Mouse (Mus musculus) thymus, postnatal 25 days (tissue): ENCODE measurements around the gene Nxph4.

Experiments
- DNase-seq: peaks from one replicate; pipeline ENCODE4 v3.0.0; 2022

The Nxph4 gene

DNA sequence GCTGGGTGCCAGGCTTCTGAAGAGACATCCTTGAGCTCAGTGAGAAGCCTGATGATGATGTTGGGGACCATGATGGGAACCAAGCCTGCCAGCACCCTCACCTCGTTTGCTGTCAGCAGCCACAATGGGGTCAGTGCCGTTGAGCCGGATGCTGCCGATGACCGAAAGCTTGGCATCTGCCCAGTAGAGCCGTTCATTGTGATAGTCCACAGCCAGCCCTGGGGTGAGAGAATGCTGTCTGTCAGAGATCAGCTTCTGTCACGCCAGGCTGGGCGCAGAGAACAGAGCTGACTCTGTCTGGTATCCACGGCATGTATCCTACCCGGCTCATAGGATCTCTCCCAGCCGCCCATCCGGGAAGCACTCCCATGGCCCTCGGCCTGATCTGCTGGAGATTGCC is 7.7 kb upstream of the Nxph4 start:
- DNase-seq, result no peak

DNA sequence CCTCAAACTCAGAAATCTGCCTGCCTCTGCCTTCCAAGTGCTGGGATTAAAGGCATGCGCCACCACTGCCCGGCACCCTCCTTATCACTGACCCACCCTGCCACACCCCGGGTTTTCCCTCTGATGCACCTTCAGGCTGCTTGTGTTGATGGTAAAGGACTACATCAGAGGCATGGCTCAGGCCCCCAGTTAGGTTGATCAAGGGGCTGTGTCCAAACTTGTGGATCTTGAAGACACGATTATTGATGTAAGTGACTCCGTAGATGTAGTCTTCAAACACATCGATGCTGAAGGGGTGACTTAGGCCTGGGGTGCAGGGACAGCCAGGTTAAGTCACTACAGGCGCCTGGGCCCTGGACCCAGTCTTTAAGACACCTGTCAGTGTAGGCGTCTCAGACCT is 7.2 kb upstream of the Nxph4 start:
- no peak for DNase-seq

DNA sequence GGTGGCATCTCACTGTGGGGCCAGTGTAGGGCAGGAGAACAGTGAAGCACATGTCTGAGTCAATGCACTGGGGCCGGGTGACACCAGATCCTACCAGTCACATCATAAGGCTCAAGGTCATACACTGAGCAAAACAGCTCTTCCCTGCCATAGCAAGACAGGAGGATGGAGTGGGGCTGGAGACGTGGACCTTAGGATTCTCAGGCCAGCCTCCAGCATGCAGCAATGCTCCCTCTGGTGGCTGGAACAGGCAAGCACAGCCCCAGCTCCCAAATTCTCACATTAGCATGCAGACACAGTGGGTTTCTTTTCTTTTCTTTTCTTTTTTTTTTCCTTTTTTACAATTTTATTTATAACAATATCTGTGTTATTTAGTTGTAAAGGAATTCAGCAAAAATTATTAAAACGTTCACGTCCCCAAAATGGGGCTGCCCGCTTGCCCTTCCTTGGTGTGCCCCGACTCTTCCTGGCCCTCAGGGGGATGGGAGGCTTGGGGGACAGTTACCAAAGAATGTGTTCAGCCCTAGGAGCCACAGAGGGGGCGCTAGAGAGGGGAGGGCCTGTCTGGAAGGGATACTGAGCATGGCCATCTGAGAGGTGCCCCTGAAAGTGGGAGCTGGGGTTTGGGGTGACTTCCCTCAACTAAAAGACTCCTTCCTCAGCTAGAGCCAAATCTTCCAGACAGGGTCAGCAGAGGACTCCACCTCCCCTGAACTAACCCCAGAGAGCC is 3.7 kb upstream of the Nxph4 start:
- DNase-seq, result peak; percentile 71

- DNase-seq, result peak; percentile 49
Observed at GRCm38 (mm10) chr10:127536586-127537314, 2.4 kb upstream of the Nxph4 start.

- DNase-seq, result no peak
Observed at GRCm38 (mm10) chr10:127534929-127535384, 598 bp upstream of the Nxph4 start.

DNA sequence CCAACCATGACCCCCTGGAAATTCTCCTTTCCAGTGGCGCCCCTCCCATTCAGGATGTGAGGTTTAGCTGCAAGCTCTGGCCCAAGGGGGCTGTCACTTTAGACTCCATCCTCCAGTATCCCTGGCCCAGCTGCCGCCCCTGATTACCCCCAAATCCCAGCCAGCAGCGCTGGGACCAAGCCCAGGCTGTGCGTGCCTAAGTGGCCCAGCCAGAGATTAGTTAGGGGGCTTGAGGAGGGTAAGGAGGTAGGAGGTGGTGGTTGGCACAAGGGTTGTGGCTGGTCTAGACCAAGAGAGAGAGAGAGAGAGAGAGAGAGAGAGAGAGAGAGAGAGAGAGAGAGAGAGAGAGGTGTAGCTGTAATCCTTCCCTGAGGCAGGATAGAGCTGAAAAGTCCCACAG is 2.8 kb downstream of the Nxph4 start:
- no peak for DNase-seq

- no peak for DNase-seq
Observed at GRCm38 (mm10) chr10:127530945-127531344, 3.4 kb downstream of the Nxph4 start.

DNA sequence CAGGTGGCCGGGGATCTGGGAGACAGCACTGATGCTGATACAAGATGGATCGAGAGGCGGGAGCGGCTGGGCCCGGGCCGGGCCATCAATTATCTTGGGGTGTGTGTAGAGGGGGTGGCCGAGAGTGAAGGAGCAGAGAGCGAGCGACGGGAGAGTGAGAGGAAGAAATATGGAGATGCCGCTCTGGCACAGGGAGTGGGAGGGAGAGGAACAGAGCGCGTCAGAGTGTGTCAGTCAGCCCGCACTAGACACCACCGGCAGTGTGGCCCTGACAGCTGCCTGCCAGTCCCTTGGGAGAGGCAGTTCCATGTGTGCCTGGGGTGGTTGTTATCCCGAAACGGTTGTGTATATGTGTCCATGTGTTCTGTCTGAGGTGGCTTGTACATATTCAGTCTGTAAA is 6.9 kb downstream of the Nxph4 start:
- DNase-seq, result no peak

DNA sequence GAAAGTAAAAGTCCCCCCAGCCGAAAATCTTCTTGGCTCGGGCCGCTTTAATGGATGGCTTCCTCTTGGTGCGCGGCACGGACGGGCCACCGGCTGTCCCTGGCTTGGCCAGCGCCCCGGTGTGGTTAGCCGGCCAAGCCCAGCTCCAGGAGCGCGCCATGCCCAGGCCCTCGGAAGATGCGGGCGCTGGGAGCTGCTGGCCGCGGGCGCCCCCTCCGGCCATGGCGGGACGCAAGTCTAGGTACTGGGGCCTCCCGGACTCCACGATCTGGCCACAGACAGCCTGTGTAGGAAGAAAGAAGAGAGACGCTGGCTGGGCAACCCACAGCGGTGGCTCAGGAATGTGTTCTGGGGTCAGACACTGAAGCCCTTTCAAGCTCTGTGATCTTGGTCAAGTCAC is 7.7 kb downstream of the Nxph4 start:
- DNase-seq, result no peak

DNA sequence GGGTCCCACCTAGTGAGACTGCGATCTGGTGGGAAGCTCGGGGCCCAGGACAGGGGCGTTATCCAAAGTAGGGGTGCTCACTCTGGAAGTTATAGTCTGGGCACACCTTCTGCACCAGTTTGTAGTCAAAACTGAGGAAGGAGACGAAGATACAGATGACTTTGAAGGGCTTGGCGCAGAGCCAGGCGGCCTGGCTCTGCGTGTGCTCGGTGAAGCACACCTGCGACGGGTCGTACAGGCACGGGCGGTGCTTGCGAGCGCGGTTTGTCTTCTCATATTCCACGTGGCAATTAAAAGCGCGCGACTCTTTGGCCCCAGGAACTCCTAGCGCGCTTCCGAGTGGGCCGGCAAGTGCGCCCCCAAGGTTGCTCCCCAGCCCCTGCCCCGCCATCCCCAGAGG is 8.3 kb downstream of the Nxph4 start:
- DNase-seq, result peak; percentile 70

DNA sequence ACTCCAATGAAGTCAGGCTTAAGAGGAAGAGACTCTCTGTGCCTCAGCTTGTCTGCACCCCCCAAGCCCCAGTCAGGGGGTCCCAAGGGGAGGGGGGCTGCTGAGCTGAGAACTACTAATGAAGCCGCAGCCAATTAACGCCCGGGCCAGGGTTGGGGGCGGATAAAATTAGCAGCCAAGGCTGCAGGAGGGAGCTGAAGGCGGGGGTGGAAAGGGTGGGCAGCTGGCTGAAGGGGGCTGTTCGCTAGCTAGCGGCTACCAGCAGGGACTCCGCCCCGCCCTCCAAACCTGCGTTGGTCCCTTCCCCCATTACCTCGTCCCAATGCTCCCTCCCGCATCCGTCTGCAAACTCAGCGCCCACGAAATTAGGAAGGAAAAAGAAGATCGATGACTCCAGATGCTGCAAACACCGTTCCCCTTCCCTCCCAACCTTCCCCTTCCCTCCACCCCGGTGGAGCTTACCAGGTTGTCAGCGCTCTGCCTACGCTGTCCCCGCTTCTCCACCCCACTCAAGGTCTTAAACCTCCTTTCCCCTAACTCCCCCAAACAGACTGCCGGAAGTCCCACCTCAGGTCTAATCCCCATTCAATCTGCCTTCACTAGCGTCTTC is 9.6 kb downstream of the Nxph4 start:
- DNase-seq, result no peak

DNA sequence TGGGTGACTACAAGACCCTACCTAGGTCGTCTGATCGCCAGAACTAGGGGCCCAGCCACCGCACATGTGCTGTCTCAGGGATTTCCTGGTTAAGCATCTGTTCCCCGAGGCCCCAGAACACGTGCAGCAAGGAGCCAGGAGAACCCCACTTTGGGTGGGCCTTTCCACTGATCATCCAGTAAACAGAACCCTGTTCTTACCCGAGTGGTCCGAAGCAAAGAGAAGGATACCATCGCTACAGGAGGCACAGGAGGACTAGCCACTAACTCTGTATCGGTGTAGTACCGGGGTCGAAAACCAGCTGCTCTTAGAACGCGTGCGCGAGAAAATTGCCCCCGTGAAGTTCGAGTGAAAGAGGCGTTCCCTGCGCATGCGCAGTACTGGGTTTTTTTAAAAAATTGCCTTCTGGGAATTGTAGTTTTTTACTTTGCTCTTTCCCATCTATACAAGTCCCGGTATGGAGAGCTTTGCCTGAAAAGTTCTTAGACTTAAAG is 12.2 kb downstream of the Nxph4 start, which contains the start of gene Shmt2:
Shmt2 (minus strand) TSS at position 357 of the 494 bp plus-strand sequence.
- DNase-seq, result peak; percentile 86

DNA sequence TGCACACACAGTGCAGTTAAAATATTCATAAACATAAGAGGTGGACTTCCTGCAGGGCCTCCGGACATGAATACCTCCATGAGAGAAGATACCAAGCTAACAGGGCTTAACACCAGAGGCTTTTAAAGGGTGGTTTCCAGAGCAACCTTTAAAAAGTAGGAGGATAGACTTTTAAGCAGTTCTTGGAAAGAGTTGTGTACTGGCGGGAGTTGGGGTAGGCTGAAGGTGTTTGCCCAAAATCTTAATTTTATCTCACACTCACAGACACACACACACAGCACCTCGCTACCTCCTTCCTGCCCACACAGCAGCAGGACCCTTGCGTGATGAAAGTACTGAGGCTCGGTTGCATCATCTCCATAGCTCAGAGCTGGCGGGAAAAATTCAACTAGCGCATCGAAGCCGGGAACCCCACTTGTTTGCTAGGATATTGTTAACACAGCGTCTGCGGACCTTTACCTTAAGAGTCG is 12.7 kb downstream of the Nxph4 start:
- no peak for DNase-seq

DNA sequence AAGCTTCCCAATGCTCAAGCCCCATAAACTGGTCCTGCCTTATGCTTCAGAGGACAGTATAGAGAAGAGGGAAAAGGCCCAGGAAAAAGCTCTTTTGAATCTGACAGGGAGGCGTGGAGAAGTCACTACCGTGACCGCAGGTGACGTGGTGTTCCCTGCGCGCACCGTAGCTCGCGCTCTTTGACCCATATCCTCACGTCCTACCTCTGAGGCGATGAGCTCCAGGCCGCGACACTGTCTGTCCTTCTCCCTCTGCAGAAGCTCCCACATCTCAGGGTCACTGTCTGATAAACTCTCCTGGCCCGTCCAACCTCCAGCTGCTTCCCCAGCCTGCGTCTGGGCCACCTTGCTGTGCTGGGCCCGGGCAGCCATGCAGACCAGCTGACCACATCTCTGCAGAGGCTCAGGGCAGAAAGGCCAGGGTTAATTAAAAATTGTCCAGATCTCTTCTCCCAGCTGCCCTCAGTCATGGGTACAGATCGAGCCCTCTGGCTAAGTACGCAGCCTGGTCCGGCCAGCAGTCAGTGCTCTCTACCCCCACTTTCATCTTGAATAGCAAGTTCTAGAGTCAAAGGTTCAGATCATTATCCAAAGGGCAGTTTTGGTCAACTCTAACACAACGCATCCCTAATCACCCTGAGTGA is 13.5 kb downstream of the Nxph4 start:
- no peak for DNase-seq

GRCm38 (mm10) chr10:127519903-127520713 is 14.3 kb downstream of the Nxph4 start:
- no peak for DNase-seq

GRCm38 (mm10) chr10:127519041-127519701 is 15.2 kb downstream of the Nxph4 start:
- no peak for DNase-seq

DNA sequence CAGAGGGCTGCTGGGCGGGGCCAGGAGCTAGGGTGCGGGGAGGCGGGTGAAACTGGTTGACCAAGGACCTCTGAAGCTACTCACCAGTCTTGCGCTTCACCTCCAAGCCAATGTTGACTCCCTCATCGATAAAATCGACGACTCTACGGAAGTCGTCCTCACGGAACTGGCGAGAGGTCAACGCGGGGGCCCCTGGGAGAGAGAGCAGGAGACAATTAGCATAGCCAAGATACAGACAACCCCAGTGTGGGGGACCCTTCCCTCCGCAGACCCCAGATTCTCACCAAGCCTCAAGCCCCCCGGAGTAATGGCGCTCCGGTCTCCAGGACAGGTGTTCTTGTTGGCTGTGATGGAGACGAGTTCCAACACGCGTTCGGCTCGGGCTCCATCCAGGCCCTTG is 16.4 kb downstream of the Nxph4 start:
- no peak for DNase-seq

- no peak for DNase-seq
Observed at GRCm38 (mm10) chr10:127516576-127517260, 17.6 kb downstream of the Nxph4 start.

DNA sequence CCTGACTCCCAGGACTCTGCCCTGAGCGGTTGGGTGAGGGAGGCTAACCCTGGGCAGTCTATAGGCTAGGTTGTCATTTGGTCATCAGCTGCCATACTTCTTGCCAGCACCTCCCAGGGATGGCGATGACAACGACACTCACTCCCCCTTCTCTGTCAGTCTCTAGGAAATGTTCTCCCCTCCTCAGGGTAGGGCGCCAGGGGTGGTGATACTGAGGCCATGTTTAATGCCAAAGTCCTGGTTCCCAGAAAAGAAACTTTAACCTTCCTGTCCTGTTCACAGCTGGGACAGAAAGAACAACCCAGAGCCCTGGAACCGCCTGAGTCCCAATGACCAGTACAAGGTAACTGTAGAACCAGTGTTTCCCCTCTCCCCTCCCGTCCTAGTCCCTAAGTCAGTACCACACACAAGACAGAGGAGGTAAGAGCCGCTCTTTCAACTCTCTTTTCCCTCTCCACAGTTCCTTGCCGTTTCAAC is 18.3 kb downstream of the Nxph4 start:
- no peak for DNase-seq

GRCm38 (mm10) chr10:127515271-127515982 is 18.9 kb downstream of the Nxph4 start:
- no peak for DNase-seq
